Comparison of ENCODE assay signal across 22 mouse cellular contexts in the genomic region with DNA sequence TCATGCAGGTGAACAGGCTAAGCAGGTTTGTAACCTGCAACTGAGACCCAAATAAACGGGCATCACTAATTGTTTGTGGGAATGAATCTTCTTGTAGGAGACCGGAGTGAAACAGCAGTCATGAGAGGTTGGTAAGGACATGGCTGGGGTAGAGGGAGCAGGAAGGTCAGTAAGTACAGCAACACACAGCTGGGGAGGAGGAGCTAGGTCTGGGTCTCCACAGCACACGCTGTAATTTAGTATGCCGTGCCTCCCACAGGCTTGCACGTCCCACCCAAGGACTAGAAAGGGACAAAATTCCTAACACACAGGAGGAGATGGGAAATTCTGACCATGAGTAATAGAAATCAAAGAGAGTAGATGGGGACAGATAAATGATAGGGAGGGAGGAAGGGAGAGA. TPM values are rescaled to one million over a fixed set of nuclear protein-coding genes. Genes with fewer than 3 reads are reported as not detected.
"Had no signal": no experiment of that assay in that cellular context is flagged by ENCODE, and none has a peak within 500 bp of the region (broad histone marks: within the 10 kb centered on the region; RNA-seq: fewer than 3 reads in every experiment).

No protein-coding gene starts in this region.

- H3K27me3 ChIP-seq: limb, embryonic 13.5 days; liver, embryonic 13.5 days; midbrain, embryonic 12.5 days; midbrain, embryonic 15.5 days; neural tube, embryonic 12.5 days; neural tube, embryonic 15.5 days had no signal

- DNase-seq: layer of hippocampus, adult 9-11 months; liver; liver, embryonic 13.5 days; liver, postnatal 0 days; lung, embryonic 14.5 days; right cerebral cortex, adult 18-20 months; right cerebral cortex, postnatal 14 days; right cerebral cortex, postnatal 4 days; thymus, adult 2 months; thymus, postnatal 14 days; thymus, postnatal 4 days had no signal

- H3K36me3 ChIP-seq: limb, embryonic 10.5 days; limb, embryonic 13.5 days; liver, embryonic 13.5 days; midbrain, embryonic 12.5 days; midbrain, embryonic 15.5 days; neural tube, embryonic 12.5 days; neural tube, embryonic 15.5 days had no signal

- H3K27ac ChIP-seq: layer of hippocampus, adult 2 months; limb, embryonic 10.5 days; limb, embryonic 13.5 days; liver, embryonic 13.5 days; macrophage; midbrain, embryonic 12.5 days; midbrain, embryonic 15.5 days; neural tube, embryonic 12.5 days; neural tube, embryonic 15.5 days; stomach, postnatal 0 days had no signal

- H3K4me2 ChIP-seq: limb, embryonic 13.5 days; liver, embryonic 13.5 days; lung, embryonic 14.5 days; midbrain, embryonic 12.5 days; midbrain, embryonic 15.5 days; neural tube, embryonic 12.5 days; neural tube, embryonic 15.5 days had no signal

- H3K9ac ChIP-seq: limb, embryonic 13.5 days; liver, embryonic 13.5 days; liver, postnatal 0 days; lung, embryonic 14.5 days; midbrain, embryonic 12.5 days; midbrain, embryonic 15.5 days; neural tube, embryonic 12.5 days; neural tube, embryonic 15.5 days had no signal

- H3K4me1 ChIP-seq: limb, embryonic 10.5 days; liver, embryonic 13.5 days; midbrain, embryonic 12.5 days; midbrain, embryonic 15.5 days; neural tube, embryonic 12.5 days; neural tube, embryonic 15.5 days had no signal

- H3K4me3 ChIP-seq: layer of hippocampus, adult 2 months; limb, embryonic 10.5 days; limb, embryonic 13.5 days; liver, embryonic 13.5 days; midbrain, embryonic 12.5 days; midbrain, embryonic 15.5 days; neural tube, embryonic 12.5 days; neural tube, embryonic 15.5 days had no signal

- ATAC-seq: intestine, embryonic 16.5 days; liver, postnatal 0 days; lung, postnatal 0 days; midbrain, embryonic 15.5 days had no signal

- H3K9me3 ChIP-seq: limb, embryonic 10.5 days; limb, embryonic 13.5 days; liver, embryonic 13.5 days; midbrain, embryonic 12.5 days; midbrain, embryonic 15.5 days; neural tube, embryonic 12.5 days; neural tube, embryonic 15.5 days had no signal

RNA-seq across cellular contexts. Expression of gene Dcdc2a, which starts 42.8 kb away (rescaled TPM):
- polyA plus RNA-seq: macrophage had no signal
